Mouse (Mus musculus) erythroblast, embryonic 14.5 days (primary cell): ENCODE measurements around the gene Mcm6. TPM values are rescaled to one million over a fixed set of nuclear protein-coding genes. Genes with fewer than 3 reads are reported as not detected.
A peak's percentile ranks its signal among the peaks of the same experiment; 100 is the strongest.

Experiments used
- H3K27me3 ChIP-seq: 2 replicates; pipeline ENCODE4 v1.6.1; 2012; ENCODE audit warnings: inconsistent platforms; ENCODE audit not compliant: control insufficient read depth
- H3K36me3 ChIP-seq: 2 replicates; pipeline ENCODE4 v1.6.1; 2012; ENCODE audit warnings: mild to moderate bottlenecking, inconsistent platforms; ENCODE audit not compliant: control insufficient read depth
- H3K4me1 ChIP-seq: 2 replicates; pipeline ENCODE4 v1.6.1; 2012; ENCODE audit warnings: inconsistent platforms; ENCODE audit not compliant: control insufficient read depth
- H3K4me3 ChIP-seq: replicated peaks from 2 replicates; pipeline ENCODE3; 2012; ENCODE audit warnings: moderate library complexity, mild to moderate bottlenecking, inconsistent platforms
- H3K9me3 ChIP-seq: 2 replicates; pipeline ENCODE4 v1.6.1; 2012; ENCODE audit warnings: low read length, inconsistent platforms, mixed read lengths; ENCODE audit not compliant: control insufficient read depth
- GATA1 ChIP-seq: IDR thresholded peaks from 2 replicates; pipeline ENCODE4 v1.6.1; 2012; ENCODE audit warnings: low read length, inconsistent platforms, mixed read lengths
- TAL1 ChIP-seq: IDR thresholded peaks from 3 replicates; pipeline ENCODE4 v1.6.1; 2012; ENCODE audit warnings: low read length, inconsistent platforms, mixed read lengths
- polyA plus RNA-seq: library from polyadenylated mRNA; stranded (reverse); fragments of >175 nt; gene quantifications from 2 replicates; pipeline ENCODE4 v1.2.3, GENCODE M21; 2012

The Mcm6 gene
- polyA plus RNA-seq = 3.2 and 3.9 TPM in 2 replicates

- TF ChIP-seq TAL1 (no peak), GATA1 (no peak)
- Histone ChIP-seq H3K4me1 (peaks cover 44% of the 10 kb centered on the region), H3K36me3 (peaks cover 67% of the 10 kb centered on the region), H3K27me3 (no peaks in the 10 kb centered on the region), H3K4me3 (peak within 1 kb of the TSS; percentile 89), H3K9me3 (no peaks in the 10 kb centered on the region)
Observed at GRCm38 (mm10) chr1:128359554-128360376, at the start of gene Mcm6. Gene Mcm6, minus strand, starts transcription at chr1:128359664.

DNA sequence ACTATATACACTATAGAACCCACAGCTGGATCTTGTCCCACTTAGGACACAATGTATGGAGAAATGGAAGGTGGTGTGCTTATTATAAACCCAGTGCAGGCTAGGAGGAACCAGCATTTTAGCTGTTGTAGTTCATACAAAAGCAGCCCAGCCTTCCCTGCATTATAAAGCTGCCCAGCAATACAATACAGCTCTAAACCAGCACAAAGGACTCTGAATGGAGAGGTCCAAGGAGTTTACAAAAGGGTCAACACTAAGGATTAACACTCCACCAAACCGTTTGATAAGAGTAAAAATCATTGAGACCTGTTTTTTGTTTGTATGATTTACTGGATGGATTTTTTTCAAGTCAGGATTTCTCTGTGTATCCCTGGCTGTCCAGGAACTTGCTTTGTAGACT is 47.4 kb upstream of the Mcm6 start:
- Histone ChIP-seq H3K27me3 (no peaks in the 10 kb centered on the region), H3K36me3 (peaks cover 55% of the 10 kb centered on the region)

DNA sequence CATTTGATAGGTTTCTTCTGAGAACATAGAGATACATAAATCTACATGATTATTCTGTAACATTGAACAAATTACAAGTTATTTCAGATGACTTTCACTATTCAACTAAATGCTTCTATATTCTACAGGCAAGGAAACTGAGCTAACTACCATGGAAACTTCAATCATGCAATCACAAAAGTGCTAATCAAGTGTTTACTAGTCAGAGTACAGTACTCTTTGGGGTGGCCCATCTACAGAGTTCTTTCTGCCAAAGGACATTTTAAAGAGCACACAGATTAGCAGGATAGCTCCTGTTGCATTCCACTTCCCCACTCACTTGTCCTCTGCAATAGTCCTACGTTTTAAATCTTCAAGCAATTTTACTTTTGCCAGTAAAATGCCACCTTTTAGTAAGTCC is 46.2 kb upstream of the Mcm6 start:
- Histone ChIP-seq H3K4me1 (peaks cover 4% of the 10 kb centered on the region), H3K4me3 (no peak overlapping the region), H3K27me3 (no peaks in the 10 kb centered on the region), H3K9me3 (no peaks in the 10 kb centered on the region), H3K36me3 (peaks cover 60% of the 10 kb centered on the region)
- TF ChIP-seq GATA1 (no peak), TAL1 (no peak)

More for the DNA sequence above, 47.4 kb upstream of the Mcm6 start:
- no peak for TF ChIP-seq GATA1
- no peak for TF ChIP-seq TAL1
- Histone ChIP-seq H3K4me3 (no peak overlapping the region), H3K4me1 (peaks cover 4% of the 10 kb centered on the region), H3K9me3 (no peaks in the 10 kb centered on the region)

- Histone ChIP-seq H3K27me3 (no peaks in the 10 kb centered on the region), H3K36me3 (peaks cover 61% of the 10 kb centered on the region), H3K4me1 (peaks cover 4% of the 10 kb centered on the region), H3K9me3 (no peaks in the 10 kb centered on the region), H3K4me3 (no peak overlapping the region)
- TF ChIP-seq GATA1 (no peak), TAL1 (no peak)
Observed at GRCm38 (mm10) chr1:128405041-128405481, 45.6 kb upstream of the Mcm6 start.

- TF ChIP-seq TAL1 (no peak), GATA1 (no peak)
- H3K4me3 ChIP-seq = no peak overlapping the region
- H3K4me1 ChIP-seq = no peaks in the 10 kb centered on the region
- H3K9me3 ChIP-seq = no peaks in the 10 kb centered on the region
- no peaks in the 10 kb centered on the region for H3K27me3 ChIP-seq
- peaks cover 68% of the 10 kb centered on the region for H3K36me3 ChIP-seq
Observed at GRCm38 (mm10) chr1:128400926-128401325, 41.5 kb upstream of the Mcm6 start.

- no peak overlapping the region for H3K4me3 ChIP-seq
- H3K4me1 ChIP-seq = no peaks in the 10 kb centered on the region
- H3K27me3 ChIP-seq = no peaks in the 10 kb centered on the region
- no peak for TF ChIP-seq GATA1
- no peak for TF ChIP-seq TAL1
- H3K9me3 ChIP-seq = no peaks in the 10 kb centered on the region
- peaks cover 67% of the 10 kb centered on the region for H3K36me3 ChIP-seq
Observed at GRCm38 (mm10) chr1:128399941-128400915, 40.8 kb upstream of the Mcm6 start.

- no peak overlapping the region for H3K4me3 ChIP-seq
- peaks cover 64% of the 10 kb centered on the region for H3K36me3 ChIP-seq
- H3K4me1 ChIP-seq = no peaks in the 10 kb centered on the region
- no peaks in the 10 kb centered on the region for H3K9me3 ChIP-seq
- no peak for TF ChIP-seq TAL1
- TF ChIP-seq GATA1 = no peak
- no peaks in the 10 kb centered on the region for H3K27me3 ChIP-seq
Observed at GRCm38 (mm10) chr1:128398738-128399445, 39.4 kb upstream of the Mcm6 start.

DNA sequence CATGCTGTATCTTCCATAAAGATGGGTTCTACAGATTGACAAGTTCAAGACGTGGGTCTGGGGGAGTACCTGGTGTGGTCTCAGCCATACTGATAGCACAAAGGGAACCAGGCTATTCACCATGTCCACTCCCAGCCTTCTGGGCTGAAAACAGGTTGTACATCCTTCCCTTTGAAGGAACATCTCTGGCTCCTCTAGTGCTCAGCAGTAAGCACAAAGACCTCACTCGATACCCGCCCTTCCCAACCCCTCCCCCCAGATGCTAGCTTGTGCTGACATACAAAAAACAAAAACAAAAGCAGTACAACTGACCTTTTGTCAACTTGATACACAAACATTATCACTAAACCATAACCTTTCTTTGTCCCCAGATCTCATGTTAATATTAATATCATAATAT is 35.2 kb upstream of the Mcm6 start:
- no peaks in the 10 kb centered on the region for H3K4me1 ChIP-seq
- TF ChIP-seq GATA1 = no peak
- TF ChIP-seq TAL1 = no peak
- H3K36me3 ChIP-seq = peaks cover 61% of the 10 kb centered on the region
- H3K4me3 ChIP-seq = no peak overlapping the region
- H3K27me3 ChIP-seq = no peaks in the 10 kb centered on the region
- no peaks in the 10 kb centered on the region for H3K9me3 ChIP-seq

DNA sequence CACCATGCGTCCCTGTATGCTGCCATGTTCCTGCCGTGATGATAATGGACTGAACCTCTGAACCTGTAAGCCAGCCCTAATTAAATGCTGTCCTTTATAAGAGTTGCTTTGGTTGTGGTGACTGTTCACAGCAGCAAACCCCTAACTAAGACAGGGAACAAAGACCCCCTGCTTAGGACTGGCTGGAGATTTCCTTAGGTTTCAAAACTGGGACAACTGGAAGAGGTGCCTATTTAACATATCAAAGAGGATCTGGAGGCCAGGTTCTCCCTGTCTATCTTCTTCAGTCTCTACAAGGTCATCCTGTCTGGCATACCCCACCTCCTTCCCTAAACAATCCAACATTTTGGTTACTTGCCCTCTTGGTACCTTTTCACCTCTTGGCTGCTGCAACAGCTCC is 32.9 kb upstream of the Mcm6 start:
- Histone ChIP-seq H3K27me3 (no peaks in the 10 kb centered on the region), H3K36me3 (peaks cover 71% of the 10 kb centered on the region), H3K9me3 (no peaks in the 10 kb centered on the region), H3K4me1 (no peaks in the 10 kb centered on the region), H3K4me3 (no peak overlapping the region)
- TF ChIP-seq TAL1 (no peak), GATA1 (no peak)
